Comparison of ENCODE assay signal across 27 mouse cellular contexts in the genomic region with DNA sequence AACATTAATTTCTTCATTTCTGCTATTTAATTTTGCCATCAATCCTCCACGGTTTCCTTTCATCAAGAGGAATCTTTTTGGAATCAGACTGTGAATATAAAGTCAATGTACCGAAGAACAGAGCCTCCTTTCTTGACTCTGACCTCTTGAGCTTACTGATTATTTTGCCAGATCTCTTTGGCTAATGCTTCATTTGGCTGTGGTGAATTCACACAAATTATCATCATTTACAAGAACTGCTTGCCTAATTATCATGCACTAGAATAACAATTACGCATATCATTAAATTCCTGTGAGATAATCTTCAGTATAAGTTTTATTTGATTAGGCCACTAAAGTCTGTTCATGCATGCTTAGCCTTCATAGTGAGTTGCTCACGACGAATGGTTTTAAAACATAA.
"Had no signal": no experiment of that assay in that cellular context is flagged by ENCODE, and none has a peak within 500 bp of the region (broad histone marks: within the 10 kb centered on the region; RNA-seq: fewer than 3 reads in every experiment).

No protein-coding gene starts in this region.

- H3K27ac ChIP-seq: embryonic facial prominence, embryonic 10.5 days; embryonic facial prominence, embryonic 12.5 days; embryonic facial prominence, embryonic 13.5 days; embryonic facial prominence, embryonic 15.5 days; forebrain, embryonic 10.5 days; forebrain, embryonic 12.5 days; forebrain, embryonic 13.5 days; gastrocnemius, adult 2 months; heart, adult 2 months had no signal

- DNase-seq: cerebellum, adult 2 months; cerebellum, adult 8-10 months; cerebellum, adult 9-10 months; cerebellum, adult 9-11 months; cerebellum, postnatal 10 days; cerebellum, postnatal 14 days; cerebellum, postnatal 25 days; cerebellum, postnatal 36 days; embryo, embryonic 11 days; forebrain, postnatal 0 days; gastrocnemius, adult 2 months; gastrocnemius, postnatal 10 days; gastrocnemius, postnatal 14 days; gastrocnemius, postnatal 25 days; gastrocnemius, postnatal 36 days; heart, adult 11 months; heart, adult 18-20 months; heart, adult 2 months had no signal

- H3K4me1 ChIP-seq: embryonic facial prominence, embryonic 10.5 days; embryonic facial prominence, embryonic 12.5 days; embryonic facial prominence, embryonic 13.5 days; embryonic facial prominence, embryonic 15.5 days; forebrain, embryonic 10.5 days; forebrain, embryonic 12.5 days had no signal

- ATAC-seq: forebrain, embryonic 13.5 days; forebrain, embryonic 16.5 days; forebrain, postnatal 0 days had no signal

- H3K9me3 ChIP-seq: embryonic facial prominence, embryonic 10.5 days; embryonic facial prominence, embryonic 12.5 days; embryonic facial prominence, embryonic 13.5 days; embryonic facial prominence, embryonic 15.5 days; forebrain, embryonic 10.5 days; forebrain, embryonic 12.5 days; forebrain, embryonic 13.5 days had no signal

- H3K27me3 ChIP-seq: embryonic facial prominence, embryonic 12.5 days; embryonic facial prominence, embryonic 13.5 days; embryonic facial prominence, embryonic 15.5 days; forebrain, embryonic 12.5 days; forebrain, embryonic 13.5 days had no signal

- H3K4me2 ChIP-seq: embryonic facial prominence, embryonic 12.5 days; embryonic facial prominence, embryonic 13.5 days; embryonic facial prominence, embryonic 15.5 days; forebrain, embryonic 12.5 days; forebrain, embryonic 13.5 days had no signal

- H3K9ac ChIP-seq: embryonic facial prominence, embryonic 12.5 days; embryonic facial prominence, embryonic 13.5 days; embryonic facial prominence, embryonic 15.5 days; forebrain, embryonic 12.5 days; forebrain, embryonic 13.5 days; forebrain, postnatal 0 days had no signal

- H3K4me3 ChIP-seq: embryonic facial prominence, embryonic 10.5 days; embryonic facial prominence, embryonic 12.5 days; embryonic facial prominence, embryonic 13.5 days; embryonic facial prominence, embryonic 15.5 days; erythroblast, embryonic 14.5 days; forebrain, embryonic 10.5 days; forebrain, embryonic 12.5 days; forebrain, embryonic 13.5 days; gastrocnemius, adult 2 months; heart, adult 2 months had no signal

- H3K36me3 ChIP-seq: embryonic facial prominence, embryonic 10.5 days; embryonic facial prominence, embryonic 12.5 days; embryonic facial prominence, embryonic 13.5 days; embryonic facial prominence, embryonic 15.5 days; forebrain, embryonic 10.5 days; forebrain, embryonic 12.5 days had no signal
